Mouse (Mus musculus): Measurements from ENCODE around the gene Lap3. TPM values are rescaled to one million over a fixed set of nuclear protein-coding genes. Genes with fewer than 3 reads are reported as not detected.

Lap3 gene
- polyA plus RNA-seq, 1 experiment = 14.7 TPM

DNA sequence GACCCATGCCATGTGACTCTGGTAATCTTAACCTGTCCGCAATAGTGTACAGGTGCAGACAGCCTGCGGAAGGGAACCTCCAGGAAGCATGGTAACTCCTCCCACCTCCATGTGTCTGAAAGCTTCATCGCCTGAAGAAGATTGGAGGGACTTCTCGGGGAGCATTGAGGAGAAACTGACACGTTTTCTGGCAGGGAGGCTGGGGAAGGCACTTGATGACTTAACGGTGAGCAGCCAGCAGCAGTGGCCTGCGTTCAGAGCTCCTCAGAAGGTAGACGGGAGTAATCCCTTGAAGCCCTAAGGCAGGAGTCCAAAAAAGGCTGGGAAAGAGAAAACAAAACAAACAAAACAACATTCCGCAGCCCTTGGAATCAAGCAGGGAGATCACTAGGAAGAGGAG lies 38.7 kb upstream of the Lap3 start:
- H3K27me3 ChIP-seq (ENCODE audit: control insufficient read depth, insufficient read depth, low read length) = no peaks in the 10 kb centered on the region
- no peaks in the 10 kb centered on the region for H3K36me3 ChIP-seq (ENCODE audit: control insufficient read depth, insufficient read depth, low read length)
- H3K4me3 ChIP-seq (ENCODE audit: control insufficient read depth, low read depth, low read length) = no peak overlapping the region
- H3K4me1 ChIP-seq (ENCODE audit: control insufficient read depth, insufficient read depth, low read length) = no peaks in the 10 kb centered on the region
- no peak overlapping the region for H3K27ac ChIP-seq (ENCODE audit: control insufficient read depth, insufficient read depth, low read depth, low read length)
- TF ChIP-seq POLR2A (IDR thresholded peaks at IDR 0.05; ENCODE audit: control insufficient read depth, low read depth, low read length) (no peak), CTCF (IDR thresholded peaks at IDR 0.05; ENCODE audit: control insufficient read depth, insufficient read depth, insufficient replicate concordance, low read depth, low read length) (no peak)

DNA sequence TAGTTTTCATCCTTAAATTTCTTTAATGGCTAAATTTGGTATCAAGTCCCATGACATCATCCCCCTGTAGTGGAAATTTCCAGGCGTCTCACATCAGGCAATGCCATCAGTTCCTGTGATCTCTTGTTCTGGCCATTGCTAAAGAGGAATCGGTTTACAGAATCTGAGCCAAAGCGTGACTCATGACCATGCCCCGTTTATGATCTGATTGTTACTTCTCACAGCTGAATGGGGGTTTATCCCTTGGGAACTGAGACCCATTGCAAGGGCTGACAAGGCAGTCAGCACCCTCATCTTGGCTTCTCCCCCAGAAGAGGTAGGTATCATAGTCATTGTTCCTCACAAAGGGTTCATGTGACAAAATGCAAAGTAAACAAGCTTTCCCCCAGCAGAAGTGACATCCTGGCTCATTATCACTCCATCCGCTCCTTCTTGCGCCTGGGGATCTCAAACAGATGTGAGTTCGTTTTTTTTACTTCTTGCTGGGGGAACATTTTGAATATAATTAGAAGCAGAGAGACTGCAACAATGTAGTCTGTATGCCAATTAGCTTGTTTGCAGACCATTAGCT lies 20.2 kb upstream of the Lap3 start:
- no peak overlapping the region for H3K27ac ChIP-seq (ENCODE audit: control insufficient read depth, insufficient read depth, low read depth, low read length)
- TF ChIP-seq CTCF (IDR thresholded peaks at IDR 0.05; ENCODE audit: control insufficient read depth, insufficient read depth, insufficient replicate concordance, low read depth, low read length) = no peak
- no peak for TF ChIP-seq POLR2A (IDR thresholded peaks at IDR 0.05; ENCODE audit: control insufficient read depth, low read depth, low read length)
- no peak overlapping the region for H3K4me3 ChIP-seq (ENCODE audit: control insufficient read depth, low read depth, low read length)
- no peaks in the 10 kb centered on the region for H3K36me3 ChIP-seq (ENCODE audit: control insufficient read depth, insufficient read depth, low read length)
- H3K27me3 ChIP-seq (ENCODE audit: control insufficient read depth, insufficient read depth, low read length) = no peaks in the 10 kb centered on the region
- no peaks in the 10 kb centered on the region for H3K4me1 ChIP-seq (ENCODE audit: control insufficient read depth, insufficient read depth, low read length)

DNA sequence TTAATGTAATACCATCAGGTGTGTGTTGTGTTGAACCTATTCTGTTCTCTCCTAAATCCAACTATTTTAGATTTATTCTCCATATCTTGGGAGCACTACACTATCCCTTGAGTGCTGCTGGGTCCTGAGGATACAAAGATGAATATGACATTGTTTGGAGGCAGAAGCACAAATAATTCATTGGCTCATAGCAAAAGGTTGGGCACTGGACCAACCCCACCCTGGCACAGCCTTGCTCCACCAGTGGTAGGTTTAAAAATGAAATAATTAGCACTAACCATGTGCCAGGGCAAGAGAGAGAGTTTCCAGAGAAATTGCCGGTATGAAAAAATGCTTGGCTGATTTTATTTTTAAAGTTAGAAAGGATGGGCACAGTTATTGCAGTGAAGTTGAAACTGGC lies 19.7 kb upstream of the Lap3 start:
- no peak for TF ChIP-seq POLR2A (IDR thresholded peaks at IDR 0.05; ENCODE audit: control insufficient read depth, low read depth, low read length)
- no peak for TF ChIP-seq CTCF (IDR thresholded peaks at IDR 0.05; ENCODE audit: control insufficient read depth, insufficient read depth, insufficient replicate concordance, low read depth, low read length)
- H3K27me3 ChIP-seq (ENCODE audit: control insufficient read depth, insufficient read depth, low read length) = no peaks in the 10 kb centered on the region

DNA sequence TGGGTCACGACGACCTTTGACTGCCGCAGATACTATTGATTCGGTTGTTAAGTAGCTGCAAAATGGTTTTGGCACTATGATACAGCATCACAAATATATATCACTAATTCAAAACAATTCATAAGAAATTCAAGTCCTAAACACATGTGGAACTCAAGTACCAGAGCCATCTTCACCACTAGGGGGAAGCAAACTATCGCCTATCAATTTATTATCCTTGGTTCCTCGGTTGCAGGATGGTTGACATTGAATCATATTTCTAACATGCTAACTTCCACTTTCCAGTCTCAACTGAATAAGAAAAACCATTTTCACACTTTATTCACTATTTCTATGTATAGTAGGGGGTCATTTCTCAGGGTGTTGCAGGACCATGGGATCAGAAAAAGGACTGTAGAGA lies 19.0 kb upstream of the Lap3 start:
- Histone ChIP-seq H3K4me3 (ENCODE audit: control insufficient read depth, low read depth, low read length) (no peak overlapping the region), H3K4me1 (ENCODE audit: control insufficient read depth, insufficient read depth, low read length) (no peaks in the 10 kb centered on the region), H3K36me3 (ENCODE audit: control insufficient read depth, insufficient read depth, low read length) (no peaks in the 10 kb centered on the region), H3K27ac (ENCODE audit: control insufficient read depth, insufficient read depth, low read depth, low read length) (no peak overlapping the region), H3K27me3 (ENCODE audit: control insufficient read depth, insufficient read depth, low read length) (no peaks in the 10 kb centered on the region)
- no peak for TF ChIP-seq POLR2A (IDR thresholded peaks at IDR 0.05; ENCODE audit: control insufficient read depth, low read depth, low read length)
- TF ChIP-seq CTCF (IDR thresholded peaks at IDR 0.05; ENCODE audit: control insufficient read depth, insufficient read depth, insufficient replicate concordance, low read depth, low read length) = no peak

More for the DNA sequence above, 19.7 kb upstream of the Lap3 start:
- Histone ChIP-seq H3K4me3 (ENCODE audit: control insufficient read depth, low read depth, low read length) (no peak overlapping the region), H3K4me1 (ENCODE audit: control insufficient read depth, insufficient read depth, low read length) (no peaks in the 10 kb centered on the region), H3K27ac (ENCODE audit: control insufficient read depth, insufficient read depth, low read depth, low read length) (no peak overlapping the region), H3K36me3 (ENCODE audit: control insufficient read depth, insufficient read depth, low read length) (no peaks in the 10 kb centered on the region)

DNA sequence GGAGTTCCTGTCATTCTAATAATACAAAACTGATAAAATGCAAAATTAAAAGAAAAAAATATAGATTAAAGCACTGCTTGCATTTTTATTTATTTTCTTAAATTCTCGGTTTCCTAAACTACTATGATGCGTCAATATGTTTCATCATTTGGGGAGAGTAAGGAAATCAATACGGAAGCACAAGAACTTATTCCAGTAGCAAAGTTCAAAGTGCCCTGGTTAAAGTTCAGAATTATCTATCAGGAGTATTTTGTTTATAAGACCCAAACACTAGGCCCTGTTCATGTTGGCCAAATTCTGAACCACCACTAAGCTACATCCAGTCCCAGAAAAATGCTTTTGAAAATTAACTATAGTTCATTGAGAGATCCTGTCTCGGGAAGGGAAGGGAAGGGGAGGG lies 18.4 kb upstream of the Lap3 start:
- no peaks in the 10 kb centered on the region for H3K36me3 ChIP-seq (ENCODE audit: control insufficient read depth, insufficient read depth, low read length)
- H3K4me3 ChIP-seq (ENCODE audit: control insufficient read depth, low read depth, low read length) = no peak overlapping the region
- no peaks in the 10 kb centered on the region for H3K4me1 ChIP-seq (ENCODE audit: control insufficient read depth, insufficient read depth, low read length)
- H3K27ac ChIP-seq (ENCODE audit: control insufficient read depth, insufficient read depth, low read depth, low read length) = no peak overlapping the region
- H3K27me3 ChIP-seq (ENCODE audit: control insufficient read depth, insufficient read depth, low read length) = no peaks in the 10 kb centered on the region
- TF ChIP-seq POLR2A (IDR thresholded peaks at IDR 0.05; ENCODE audit: control insufficient read depth, low read depth, low read length) (no peak), CTCF (IDR thresholded peaks at IDR 0.05; ENCODE audit: control insufficient read depth, insufficient read depth, insufficient replicate concordance, low read depth, low read length) (no peak)

DNA sequence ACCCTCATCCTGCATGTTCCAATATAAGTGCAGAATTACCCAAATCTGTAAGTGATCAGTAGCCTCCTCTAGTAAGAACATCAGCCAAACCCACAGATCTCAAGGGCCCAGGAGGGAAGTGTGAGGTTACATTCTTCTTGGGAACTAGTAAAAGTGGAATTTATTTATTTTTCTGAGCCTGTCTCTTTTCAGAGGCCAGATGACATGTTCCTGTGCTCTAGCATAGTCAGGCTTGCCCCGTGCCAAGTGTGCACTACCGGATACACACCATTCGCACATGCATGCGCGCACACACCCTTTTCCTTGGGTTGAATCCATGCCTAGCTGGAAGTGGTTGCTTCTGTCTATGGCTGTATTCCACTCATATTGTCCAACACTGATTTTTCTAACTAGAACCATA lies 17.4 kb upstream of the Lap3 start:
- H3K27ac ChIP-seq (ENCODE audit: control insufficient read depth, insufficient read depth, low read depth, low read length) = no peak overlapping the region
- no peak for TF ChIP-seq POLR2A (IDR thresholded peaks at IDR 0.05; ENCODE audit: control insufficient read depth, low read depth, low read length)
- no peak for TF ChIP-seq CTCF (IDR thresholded peaks at IDR 0.05; ENCODE audit: control insufficient read depth, insufficient read depth, insufficient replicate concordance, low read depth, low read length)
- H3K4me3 ChIP-seq (ENCODE audit: control insufficient read depth, low read depth, low read length) = no peak overlapping the region
- no peaks in the 10 kb centered on the region for H3K27me3 ChIP-seq (ENCODE audit: control insufficient read depth, insufficient read depth, low read length)
- no peaks in the 10 kb centered on the region for H3K36me3 ChIP-seq (ENCODE audit: control insufficient read depth, insufficient read depth, low read length)
- no peaks in the 10 kb centered on the region for H3K4me1 ChIP-seq (ENCODE audit: control insufficient read depth, insufficient read depth, low read length)

DNA sequence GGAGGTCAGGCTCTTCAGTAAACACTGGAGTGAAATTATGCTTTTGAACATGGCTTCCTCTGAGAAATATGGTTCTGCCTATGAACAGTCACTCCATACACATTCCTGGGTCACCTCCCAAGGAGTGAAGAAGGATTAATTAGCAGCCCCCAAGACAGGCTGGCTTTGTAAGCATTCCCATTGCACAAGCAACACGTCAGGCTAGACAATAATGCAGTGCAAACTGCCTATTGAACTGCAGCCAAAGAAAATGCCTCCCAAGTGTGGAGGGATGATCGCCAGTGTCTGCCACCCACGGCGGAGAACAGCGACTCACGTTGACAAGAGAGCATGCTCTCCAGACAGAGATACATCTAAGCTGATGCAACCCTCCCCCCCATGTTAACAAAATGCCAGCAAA lies 16.9 kb upstream of the Lap3 start:
- Histone ChIP-seq H3K36me3 (ENCODE audit: control insufficient read depth, insufficient read depth, low read length) (no peaks in the 10 kb centered on the region), H3K4me1 (ENCODE audit: control insufficient read depth, insufficient read depth, low read length) (no peaks in the 10 kb centered on the region), H3K27ac (ENCODE audit: control insufficient read depth, insufficient read depth, low read depth, low read length) (no peak overlapping the region), H3K4me3 (ENCODE audit: control insufficient read depth, low read depth, low read length) (no peak overlapping the region), H3K27me3 (ENCODE audit: control insufficient read depth, insufficient read depth, low read length) (no peaks in the 10 kb centered on the region)
- TF ChIP-seq CTCF (IDR thresholded peaks at IDR 0.05; ENCODE audit: control insufficient read depth, insufficient read depth, insufficient replicate concordance, low read depth, low read length) (no peak), POLR2A (IDR thresholded peaks at IDR 0.05; ENCODE audit: control insufficient read depth, low read depth, low read length) (no peak)

DNA sequence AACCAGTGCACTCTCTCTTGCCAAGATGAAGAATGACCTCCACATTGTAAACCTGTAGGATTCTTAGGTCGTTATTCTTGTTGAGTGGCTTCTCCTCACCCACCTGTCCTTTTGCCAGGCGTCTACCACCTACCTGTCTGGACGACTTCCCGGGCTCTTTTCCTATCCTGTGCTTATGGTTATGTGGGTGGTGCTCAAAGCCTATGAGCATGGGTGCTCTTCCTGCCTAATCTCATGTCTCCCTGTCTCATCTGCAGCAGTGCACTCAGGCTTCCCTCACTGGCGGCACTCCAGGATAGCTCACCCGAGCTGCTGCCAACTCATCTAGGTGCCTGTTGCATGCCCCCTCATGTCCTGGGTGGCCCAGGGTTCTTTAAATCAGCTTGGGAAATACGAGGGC lies 15.6 kb upstream of the Lap3 start:
- Histone ChIP-seq H3K36me3 (ENCODE audit: control insufficient read depth, insufficient read depth, low read length) (no peaks in the 10 kb centered on the region), H3K4me1 (ENCODE audit: control insufficient read depth, insufficient read depth, low read length) (no peaks in the 10 kb centered on the region), H3K27ac (ENCODE audit: control insufficient read depth, insufficient read depth, low read depth, low read length) (no peak overlapping the region), H3K27me3 (ENCODE audit: control insufficient read depth, insufficient read depth, low read length) (no peaks in the 10 kb centered on the region), H3K4me3 (ENCODE audit: control insufficient read depth, low read depth, low read length) (no peak overlapping the region)
- TF ChIP-seq CTCF (IDR thresholded peaks at IDR 0.05; ENCODE audit: control insufficient read depth, insufficient read depth, insufficient replicate concordance, low read depth, low read length) (no peak), POLR2A (IDR thresholded peaks at IDR 0.05; ENCODE audit: control insufficient read depth, low read depth, low read length) (no peak)
